Mouse (Mus musculus): ENCODE data around the gene Znfx1.
"Not testable (repeated sequence)": the region's sequence is repeated elsewhere in the genome, so short reads cannot be mapped to it uniquely, and the experiment has no call there.

Znfx1 gene

DNA sequence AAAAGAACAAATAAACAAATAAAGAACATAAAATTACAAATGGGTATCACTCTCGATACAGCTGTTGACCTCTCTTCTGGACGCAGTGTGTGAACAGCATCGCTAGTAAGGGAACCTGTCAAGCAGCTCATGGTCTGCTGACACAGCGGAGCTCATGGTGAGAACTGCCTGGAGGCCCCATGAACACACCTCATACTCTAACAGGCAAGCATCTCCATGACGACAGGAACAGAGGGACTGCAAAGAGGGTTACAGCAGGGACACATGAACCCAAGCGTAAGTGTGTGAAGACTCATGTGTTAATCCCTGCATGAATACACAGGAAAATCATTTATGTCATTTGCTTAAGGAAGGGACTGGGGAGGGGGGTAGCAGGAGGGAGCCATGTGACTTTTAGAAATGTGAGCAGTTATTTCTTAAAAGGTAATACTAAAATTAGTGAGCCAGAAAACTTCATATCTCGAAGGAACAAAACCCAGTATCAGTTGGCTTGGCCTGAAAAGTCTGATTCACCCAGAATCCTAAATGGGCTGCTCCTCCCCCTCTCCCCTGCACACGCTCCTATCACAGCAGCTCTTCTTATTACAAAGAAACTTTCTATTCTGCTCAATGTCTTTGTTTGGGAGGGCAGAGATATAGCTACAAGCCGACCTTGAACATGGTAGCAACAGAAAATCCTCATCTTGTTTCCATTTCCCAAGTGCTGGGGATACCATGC, 9.5 kb downstream of the Znfx1 start:
- DNase-seq (ENCODE audit: low read depth) = no peak

DNA sequence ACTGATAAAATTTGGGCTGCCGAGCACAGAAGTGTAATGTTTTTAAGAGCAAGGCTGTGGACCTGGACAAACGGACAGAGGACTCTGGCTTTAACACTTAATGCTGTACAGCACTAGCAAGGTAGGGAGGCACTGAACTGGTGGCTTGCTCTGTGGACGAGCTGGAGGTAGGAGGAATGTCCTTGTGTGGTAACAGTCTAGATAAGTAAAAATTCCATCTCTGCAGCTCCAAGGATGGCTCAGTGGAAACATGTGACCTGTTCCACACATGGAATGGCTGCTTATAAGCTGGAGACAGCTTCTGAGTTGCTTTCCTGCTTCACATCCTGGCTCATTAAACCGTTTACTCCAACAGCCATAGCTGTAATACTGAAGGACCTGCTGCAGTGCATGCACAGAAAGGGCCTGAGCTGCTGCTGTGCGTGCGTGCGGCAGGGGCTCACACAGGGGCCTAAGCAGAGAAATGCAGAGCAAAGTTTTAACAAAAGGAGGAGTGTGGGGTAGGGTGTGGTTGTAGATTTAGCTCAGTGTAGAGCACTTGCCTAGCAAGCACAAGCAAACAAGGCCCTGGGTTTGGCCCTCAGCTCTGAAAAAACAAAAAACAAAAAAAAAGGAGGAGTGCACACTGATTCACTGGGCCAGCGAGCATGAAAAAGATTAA, 14.0 kb downstream of the Znfx1 start:
- DNase-seq (ENCODE audit: low read depth) = no peak

DNA sequence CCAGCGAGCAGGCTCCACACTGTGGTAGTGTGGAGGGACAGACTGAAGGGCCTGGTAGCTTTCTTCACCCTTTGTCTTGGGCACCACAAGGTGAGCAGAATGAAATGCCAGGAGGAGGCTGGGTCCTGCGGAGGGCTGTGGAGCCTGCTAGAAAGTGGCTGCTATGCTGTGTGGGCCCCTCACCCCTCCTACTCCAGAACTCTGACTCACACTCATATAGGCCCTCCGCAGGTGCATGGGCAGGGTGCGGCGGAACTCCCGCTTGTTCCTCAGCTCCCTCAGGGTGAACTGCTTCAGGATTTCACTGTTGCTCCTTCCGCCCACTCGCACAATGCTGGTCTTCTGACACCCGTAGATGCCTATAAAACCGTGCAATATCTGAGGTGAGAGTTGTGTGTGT, 14.6 kb downstream of the Znfx1 start:
- DNase-seq (ENCODE audit: low read depth) = no peak

DNA sequence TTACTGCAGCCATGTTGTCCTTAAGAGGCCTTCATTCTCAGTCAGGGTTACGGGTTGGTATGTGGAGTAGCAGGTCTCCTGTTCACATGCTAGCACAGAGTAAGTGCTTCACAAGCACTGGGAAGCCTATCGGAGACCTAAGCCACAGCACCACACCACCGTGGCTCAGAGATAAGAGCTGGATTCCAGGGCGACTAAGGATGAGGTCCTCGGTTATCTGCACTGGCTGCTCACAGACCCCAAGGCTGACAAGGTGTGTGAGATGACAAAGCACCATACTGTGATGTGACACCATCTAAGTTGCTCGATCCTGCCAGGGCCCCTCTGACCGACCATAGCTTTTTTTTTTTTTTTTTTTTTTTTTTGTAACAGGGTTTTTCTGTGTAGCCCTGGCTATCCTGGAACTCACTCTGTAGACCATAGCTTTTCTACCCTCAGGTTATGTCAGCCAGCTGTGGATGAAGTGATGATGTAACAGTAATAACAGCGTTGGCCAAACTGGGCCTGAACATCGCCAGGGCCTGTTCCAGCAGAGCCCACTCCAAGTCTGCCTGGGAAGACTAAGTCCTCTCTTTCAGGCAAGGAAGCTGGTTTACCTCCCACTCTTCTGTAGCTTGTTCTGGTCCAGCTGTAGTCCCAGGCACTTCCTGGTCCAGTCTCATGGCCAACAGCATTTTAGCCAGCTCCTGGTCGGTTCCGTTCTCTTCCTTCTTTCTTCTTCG, 19.3 kb downstream of the Znfx1 start:
- DNase-seq (ENCODE audit: low read depth) = no peak

GRCm38 (mm10) chr2:167039386-167039785, 23.4 kb downstream of the Znfx1 start:
- no peak for DNase-seq (ENCODE audit: low read depth)

DNA sequence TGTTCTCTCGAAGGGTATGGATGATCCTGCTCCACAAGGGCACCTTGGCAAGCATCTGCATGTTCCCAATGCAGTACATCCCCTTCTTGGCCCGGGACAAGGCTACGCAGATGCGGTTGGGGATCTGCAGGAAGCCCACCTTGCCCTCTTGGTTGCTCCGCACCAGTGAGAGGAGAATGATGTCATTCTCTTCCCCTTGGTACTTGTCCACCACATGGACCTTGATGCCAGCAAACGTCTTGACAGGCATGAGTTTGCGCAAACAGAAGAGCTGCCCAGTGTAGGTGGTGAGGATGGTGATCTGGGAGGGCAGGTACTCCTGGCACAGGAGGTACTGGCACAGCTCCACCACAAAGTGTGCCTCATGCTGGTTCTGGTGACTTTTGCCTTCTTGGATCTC, 24.1 kb downstream of the Znfx1 start:
- no peak for DNase-seq (ENCODE audit: low read depth)

DNA sequence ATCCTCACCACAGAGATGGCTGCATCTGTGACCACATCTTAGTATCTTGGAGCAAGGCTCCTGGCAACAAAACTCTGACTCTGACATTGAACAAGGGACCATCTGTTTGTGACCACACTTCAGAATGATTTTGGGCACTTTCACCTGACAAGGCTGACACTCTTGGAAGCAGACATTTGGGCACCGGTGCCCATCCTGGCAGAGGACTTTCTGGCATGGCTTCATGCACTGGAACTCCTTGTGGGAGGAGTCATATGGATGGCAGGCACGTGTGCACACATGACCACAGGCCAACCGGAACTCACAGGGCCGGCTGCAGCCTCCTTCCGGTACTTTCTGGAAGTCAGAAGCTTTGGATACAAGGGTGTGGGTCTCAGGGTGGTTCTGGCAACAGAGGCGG, 24.5 kb downstream of the Znfx1 start:
- no peak for DNase-seq (ENCODE audit: low read depth)

DNA sequence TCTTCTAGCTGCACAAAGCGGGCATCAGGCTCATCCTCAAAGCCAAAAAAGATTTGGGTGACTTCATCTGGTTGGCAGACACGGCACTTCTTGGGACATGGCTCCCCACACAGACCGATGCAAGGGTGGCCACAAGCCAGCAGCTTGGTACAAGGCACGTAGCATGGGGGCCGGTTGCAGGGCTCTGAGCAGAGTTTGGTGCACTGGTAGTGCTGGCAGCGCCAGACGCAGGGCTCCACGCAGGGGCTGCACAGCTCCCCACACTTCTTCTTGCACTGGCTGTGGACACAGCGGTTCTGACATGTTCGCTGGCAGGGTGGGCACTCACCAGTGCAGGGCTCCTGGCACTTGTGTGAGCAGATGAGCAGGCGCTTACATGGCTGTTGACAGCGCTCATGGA, 25.1 kb downstream of the Znfx1 start:
- no peak for DNase-seq (ENCODE audit: low read depth)

- DNase-seq (ENCODE audit: low read depth) = no peak
Observed at GRCm38 (mm10) chr2:167030507-167030906, 32.3 kb downstream of the Znfx1 start.

DNA sequence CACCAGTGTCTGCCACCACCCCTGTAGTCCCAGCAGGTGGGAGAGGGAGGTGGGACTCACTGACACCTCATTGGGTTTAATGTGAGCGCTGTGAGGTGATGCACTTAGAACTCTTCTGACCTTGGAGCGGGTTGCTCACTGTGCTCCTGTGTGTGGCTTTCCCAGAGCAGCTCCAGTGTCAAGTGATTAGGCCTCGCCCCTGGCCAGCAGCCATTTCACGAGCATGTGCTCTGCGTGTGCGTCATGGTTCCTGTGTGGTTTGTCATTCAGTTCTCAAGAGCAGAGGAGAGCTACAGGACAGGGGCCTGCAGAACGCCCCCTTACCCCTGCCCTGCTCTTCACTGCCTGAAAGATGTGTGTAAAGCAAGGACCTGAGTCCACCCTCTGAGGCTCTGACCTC, 34.3 kb downstream of the Znfx1 start:
- no peak for DNase-seq (ENCODE audit: low read depth)

DNA sequence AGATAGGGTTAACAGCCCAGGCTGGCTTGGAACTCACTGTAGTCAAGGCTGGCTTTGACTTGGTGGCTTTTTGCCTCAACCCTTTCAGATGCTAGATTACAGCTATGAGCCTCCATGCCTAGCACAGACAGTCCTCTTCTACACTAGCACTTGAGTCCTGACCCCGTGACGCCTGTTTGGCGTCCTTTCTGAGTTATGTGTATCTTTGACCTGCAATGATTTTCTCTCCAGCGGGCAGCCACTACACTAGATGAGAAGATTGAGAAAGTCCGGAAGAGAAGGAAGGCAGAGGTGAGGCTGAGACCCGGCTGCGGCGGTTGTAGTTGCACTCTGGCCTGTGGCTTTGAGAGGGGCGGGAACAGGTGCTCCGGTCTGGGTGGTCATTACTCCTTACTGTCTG, 43.4 kb downstream of the Znfx1 start:
- no peak for DNase-seq (ENCODE audit: low read depth)

DNA sequence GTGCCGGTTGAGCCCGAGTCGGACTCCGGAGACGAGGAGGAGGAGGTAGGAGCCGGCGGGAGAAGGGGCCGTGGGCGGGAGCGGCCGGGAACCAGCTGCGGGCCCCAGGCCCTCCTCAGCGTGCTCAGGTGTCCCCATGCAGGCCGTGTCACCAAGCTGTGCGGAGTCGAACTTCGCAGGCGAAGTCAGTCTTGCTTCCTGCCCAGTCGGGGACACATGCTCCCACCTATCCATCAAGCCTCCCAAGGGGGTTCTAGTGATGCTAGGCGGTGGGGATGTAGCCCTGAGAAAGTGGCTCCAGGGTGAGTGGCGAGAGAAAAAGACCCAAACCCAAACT, 47.5 kb downstream of the Znfx1 start:
- DNase-seq (ENCODE audit: low read depth) = no peak

DNA sequence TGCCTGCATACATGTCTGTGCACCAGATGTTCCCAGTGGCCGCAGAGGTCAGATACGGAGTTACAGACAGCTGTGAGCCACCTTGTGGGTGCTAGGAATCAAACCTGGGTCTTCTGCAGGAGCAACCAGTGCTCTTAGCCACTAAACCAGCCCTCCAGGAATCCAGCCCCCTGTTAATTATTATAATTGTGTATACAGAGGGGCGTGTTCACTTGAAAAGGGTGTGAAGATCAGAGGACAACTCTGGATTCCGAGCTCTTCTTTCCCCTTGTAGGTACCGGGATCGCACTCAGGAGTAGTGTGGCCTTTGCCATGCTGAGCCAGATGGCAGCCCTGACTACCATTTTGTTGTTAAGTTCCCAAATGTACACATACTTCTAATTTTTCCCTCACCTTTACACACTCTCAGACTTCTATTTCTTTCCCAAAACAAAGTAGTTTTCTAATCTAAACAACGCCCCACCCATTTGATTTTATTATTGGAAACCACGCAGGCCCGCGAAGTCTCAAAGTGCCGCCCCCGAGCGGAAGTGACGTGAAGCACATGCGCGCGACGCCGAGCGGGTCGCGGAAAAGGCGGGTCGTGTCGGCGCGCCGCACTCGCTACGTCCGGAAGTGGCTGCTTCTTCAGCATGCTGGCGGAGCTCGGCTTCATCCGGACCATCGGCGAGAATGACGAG, 48.0 kb downstream of the Znfx1 start, which contains the start of gene Ddx27:
Ddx27 (plus strand) TSS at position 492 of the 680 bp plus-strand sequence.
- peak; percentile 78 for DNase-seq (ENCODE audit: low read depth)

GRCm38 (mm10) chr2:167010546-167010945, 52.3 kb downstream of the Znfx1 start:
- no peak for DNase-seq (ENCODE audit: low read depth)

DNA sequence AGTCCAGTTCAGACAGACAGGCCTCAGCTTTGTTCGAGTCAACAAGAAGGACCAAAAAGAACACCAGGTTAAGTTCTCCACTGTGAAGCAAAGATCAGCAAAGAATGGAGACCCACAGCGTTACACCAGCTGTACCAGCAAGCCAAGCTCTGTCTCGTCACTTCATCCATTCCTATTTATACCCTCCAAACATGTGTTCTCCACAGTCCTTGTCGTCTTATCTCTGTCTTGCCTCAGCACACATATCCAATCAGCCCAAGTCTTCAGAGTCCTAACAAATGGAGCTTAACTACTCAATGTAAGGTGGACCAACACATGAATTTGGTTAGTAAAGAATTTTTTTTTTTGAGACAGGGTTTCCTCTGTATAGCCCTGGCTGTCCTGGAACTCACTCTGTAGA, 53.3 kb downstream of the Znfx1 start:
- DNase-seq (ENCODE audit: low read depth) = no peak

- not testable (repeated sequence) for DNase-seq (ENCODE audit: low read depth)
Observed at GRCm38 (mm10) chr2:167007565-167007964, 55.2 kb downstream of the Znfx1 start.

DNA sequence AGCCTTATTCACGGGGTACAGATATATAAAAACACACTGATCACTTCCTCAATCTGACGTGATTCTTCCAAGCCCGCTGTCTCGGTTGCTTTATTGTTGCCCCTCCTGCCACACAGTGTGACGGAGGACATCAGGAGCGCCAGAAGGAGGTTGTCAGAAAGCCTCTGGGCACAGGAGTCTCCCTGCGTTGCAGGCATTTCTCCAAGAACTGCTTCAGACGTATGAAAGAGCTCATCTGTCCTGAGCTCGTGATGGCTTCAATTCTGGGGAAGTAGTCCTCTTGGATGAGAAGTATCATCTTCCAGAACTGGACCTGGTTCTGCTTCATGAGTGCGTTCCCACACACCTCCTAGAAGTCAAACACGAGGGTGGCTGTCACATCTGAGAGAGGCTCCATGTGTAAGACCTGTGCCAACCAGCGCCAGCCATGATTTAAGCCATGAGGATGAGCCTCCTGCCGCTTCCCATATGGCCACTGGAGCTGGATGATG, 55.8 kb downstream of the Znfx1 start:
- DNase-seq (ENCODE audit: low read depth) = no peak

DNA sequence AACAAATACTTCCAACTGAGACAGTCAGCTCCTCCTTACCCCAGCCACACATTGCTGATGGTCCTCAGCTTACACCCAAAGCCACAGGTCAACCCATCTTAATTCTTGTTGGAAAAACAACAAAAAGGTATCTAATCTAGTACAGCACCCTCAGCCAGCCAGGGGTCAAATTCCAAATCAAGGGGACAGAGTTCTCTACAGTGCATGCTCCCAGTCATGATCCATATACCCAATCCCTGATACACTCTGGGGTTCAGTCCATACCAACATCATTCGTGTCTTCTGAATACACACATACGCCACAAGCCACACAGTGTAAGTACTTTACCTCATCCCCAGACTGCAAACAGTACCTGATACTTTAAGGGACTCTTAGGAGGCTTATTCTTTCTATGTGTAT, 56.5 kb downstream of the Znfx1 start:
- no peak for DNase-seq (ENCODE audit: low read depth)

DNA sequence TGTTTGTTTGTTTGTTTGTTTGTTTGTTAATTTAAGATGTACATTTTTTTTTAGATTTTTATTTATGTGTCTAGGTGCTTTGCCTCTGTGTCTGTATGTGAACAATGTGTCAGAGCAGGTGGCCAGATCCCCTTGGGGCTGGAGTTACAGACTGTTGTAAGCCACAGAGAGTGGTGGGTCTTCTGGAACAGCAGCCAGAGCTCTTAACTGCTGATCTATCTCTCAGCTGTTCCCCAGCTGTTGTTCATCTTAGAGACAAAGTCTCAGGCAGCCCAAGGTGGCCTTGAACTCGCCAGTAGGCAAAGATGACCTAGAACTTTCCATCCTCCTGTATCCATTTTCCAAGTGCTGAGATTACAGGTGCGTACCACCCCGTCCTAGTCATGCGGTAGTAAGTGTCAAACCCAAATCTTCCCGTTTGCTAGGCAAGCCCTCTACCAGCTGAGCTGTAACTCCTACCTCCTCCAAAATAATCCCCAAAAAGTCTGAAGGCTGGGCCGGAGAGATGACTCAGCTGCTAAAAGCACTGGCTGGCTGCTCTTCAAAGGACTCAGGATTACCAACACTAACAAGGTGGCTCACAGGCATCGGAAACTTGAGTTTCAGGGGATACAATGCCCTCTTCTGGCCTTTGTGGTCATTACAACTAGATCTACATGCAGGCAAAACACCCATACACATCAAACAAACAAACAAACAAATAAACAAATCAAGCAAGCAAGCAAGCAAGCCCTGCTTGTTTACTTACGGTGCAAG, 58.5 kb downstream of the Znfx1 start:
- peak; percentile 66 for DNase-seq (ENCODE audit: low read depth)

- no peak for DNase-seq (ENCODE audit: low read depth)
Observed at GRCm38 (mm10) chr2:167001486-167001885, 61.3 kb downstream of the Znfx1 start.

DNA sequence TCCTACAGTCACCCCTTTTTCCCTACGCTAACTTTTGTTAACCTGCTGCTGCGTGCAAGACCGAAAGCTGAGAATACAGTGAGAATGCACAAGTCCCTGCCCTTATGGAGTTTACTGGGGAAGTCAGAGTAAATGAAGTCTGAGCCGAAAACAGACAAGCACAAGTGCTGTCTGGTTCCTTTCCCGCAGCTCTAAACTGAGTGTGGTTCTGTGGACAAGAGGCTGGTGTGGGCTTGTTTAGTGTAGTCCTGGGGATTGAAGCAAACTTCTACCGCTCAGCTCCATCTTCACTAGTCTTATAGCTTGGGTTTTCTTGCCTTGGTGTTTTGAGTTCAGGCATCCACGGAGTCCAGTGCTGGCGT, 66.3 kb downstream of the Znfx1 start:
- DNase-seq (ENCODE audit: low read depth) = no peak

Data from fibroblast of lung, adult 2 months (primary cell).